Mouse (Mus musculus): ENCODE data around the gene Tnfrsf14. TPM values are rescaled to one million over a fixed set of nuclear protein-coding genes. Genes with fewer than 3 reads are reported as not detected.

Tnfrsf14 gene
- 1 to 10 TPM; 3.2 to 4.3 TPM for total RNA-seq (2021)
- long read RNA-seq, experiment 1, partial matches to known transcripts: 0 of 1 reads
- long read RNA-seq, experiment 1, other reads (novel, unspliced or antisense): 1 of 1 reads
- long read RNA-seq, experiment 2, partial matches to known transcripts: 1 of 2 reads
- long read RNA-seq, experiment 2, other reads (novel, unspliced or antisense): 1 of 2 reads

- no peak for DNase-seq (ENCODE audit: low spot score in 2 of 2)
These were observed at the start of gene Tnfrsf14 for GRCm38 (mm10) chr4:154928395-154929087. Gene Tnfrsf14, minus strand, starts transcription at chr4:154928563.

GRCm38 (mm10) chr4:154974163-154974611 is 45.8 kb upstream of the Tnfrsf14 start:
- DNase-seq (ENCODE audit: low spot score in 2 of 2): peak in 1 of 2 experiments; percentile 60

- no peak for DNase-seq (ENCODE audit: low spot score in 2 of 2)
These were observed 44.2 kb upstream of the Tnfrsf14 start for GRCm38 (mm10) chr4:154972546-154972945.

- DNase-seq (ENCODE audit: low spot score in 2 of 2): no peak
These were observed 38.8 kb upstream of the Tnfrsf14 start for GRCm38 (mm10) chr4:154967173-154967572.

- no peak for DNase-seq (ENCODE audit: low spot score in 2 of 2)
These were observed 37.5 kb upstream of the Tnfrsf14 start for GRCm38 (mm10) chr4:154965856-154966255.

- no peak for DNase-seq (ENCODE audit: low spot score in 2 of 2)
These were observed 36.3 kb upstream of the Tnfrsf14 start for GRCm38 (mm10) chr4:154964581-154965235.

- peak; percentile 64 to 86 for DNase-seq (ENCODE audit: low spot score in 2 of 2)
These were observed 35.7 kb upstream of the Tnfrsf14 start, which contains the start of gene Pank4 for GRCm38 (mm10) chr4:154963901-154964580. Gene Pank4, plus strand, starts transcription at chr4:154964123.

GRCm38 (mm10) chr4:154963190-154963836 is 35.0 kb upstream of the Tnfrsf14 start:
- no peak for DNase-seq (ENCODE audit: low spot score in 2 of 2)

GRCm38 (mm10) chr4:154962683-154963082 is 34.3 kb upstream of the Tnfrsf14 start:
- no peak for DNase-seq (ENCODE audit: low spot score in 2 of 2)

- DNase-seq (ENCODE audit: low spot score in 2 of 2): no peak
These were observed 33.5 kb upstream of the Tnfrsf14 start for GRCm38 (mm10) chr4:154961911-154962310.

GRCm38 (mm10) chr4:154961226-154961738 is 32.9 kb upstream of the Tnfrsf14 start:
- DNase-seq (ENCODE audit: low spot score in 2 of 2): peak in 1 of 2 experiments; percentile 48

- no peak for DNase-seq (ENCODE audit: low spot score in 2 of 2)
These were observed 32.4 kb upstream of the Tnfrsf14 start, which contains the start of gene Hes5 for GRCm38 (mm10) chr4:154960690-154961225. Gene Hes5, plus strand, starts transcription at chr4:154960923.

- DNase-seq (ENCODE audit: low spot score in 2 of 2): no peak
These were observed 31.8 kb upstream of the Tnfrsf14 start for GRCm38 (mm10) chr4:154960021-154960689.

- no peak for DNase-seq (ENCODE audit: low spot score in 2 of 2)
These were observed 30.3 kb upstream of the Tnfrsf14 start for GRCm38 (mm10) chr4:154958621-154959020.

GRCm38 (mm10) chr4:154958171-154958570 is 29.8 kb upstream of the Tnfrsf14 start:
- no peak for DNase-seq (ENCODE audit: low spot score in 2 of 2)

- DNase-seq (ENCODE audit: low spot score in 2 of 2): no peak
These were observed 29.1 kb upstream of the Tnfrsf14 start for GRCm38 (mm10) chr4:154957289-154957993.

- no peak for DNase-seq (ENCODE audit: low spot score in 2 of 2)
These were observed 28.2 kb upstream of the Tnfrsf14 start for GRCm38 (mm10) chr4:154956604-154957003.

- no peak for DNase-seq (ENCODE audit: low spot score in 2 of 2)
These were observed 24.3 kb upstream of the Tnfrsf14 start for GRCm38 (mm10) chr4:154952461-154953241.
